Mouse (Mus musculus) embryonic fibroblast, embryonic 13.5 days (primary cell): ENCODE measurements around the gene Rnh1. TPM values are rescaled to one million over a fixed set of nuclear protein-coding genes. Genes with fewer than 3 reads are reported as not detected.

ENCODE experiments used
- H3K27ac ChIP-seq: 2 replicates; pipeline ENCODE4 v1.5.1; 2012; ENCODE audit warnings: low read length, control low read depth, inconsistent platforms; ENCODE audit not compliant: insufficient read depth
- H3K4me1 ChIP-seq: 2 replicates; pipeline ENCODE4 v1.6.1; 2011; ENCODE audit warnings: low read length; ENCODE audit not compliant: control insufficient read depth, insufficient read depth
- H3K4me3 ChIP-seq: 2 replicates; pipeline ENCODE4 v1.5.1; 2011; ENCODE audit warnings: mild to moderate bottlenecking, control low read depth, low read length; ENCODE audit not compliant: insufficient read depth
- CTCF ChIP-seq: IDR thresholded peaks from 2 replicates; pipeline ENCODE4 v1.5.1; 2011; ENCODE audit warnings: mild to moderate bottlenecking, control low read depth, low read length, moderate library complexity, borderline replicate concordance; ENCODE audit not compliant: insufficient read depth
- POLR2A ChIP-seq: IDR thresholded peaks from 2 replicates; pipeline ENCODE4 v1.6.1; 2011; ENCODE audit warnings: low read depth, mild to moderate bottlenecking, control low read depth, low read length, moderate library complexity
- polyA plus RNA-seq: library from polyadenylated mRNA; stranded (reverse); fragments of >200 nt; gene quantifications from 2 replicates; pipeline ENCODE4 v1.2.4, GENCODE M21; 2011; ENCODE audit warnings: low read depth; ENCODE audit not compliant: missing spikeins, insufficient read length

The Rnh1 gene
- polyA plus RNA-seq, 1 experiment = 108 TPM

DNA sequence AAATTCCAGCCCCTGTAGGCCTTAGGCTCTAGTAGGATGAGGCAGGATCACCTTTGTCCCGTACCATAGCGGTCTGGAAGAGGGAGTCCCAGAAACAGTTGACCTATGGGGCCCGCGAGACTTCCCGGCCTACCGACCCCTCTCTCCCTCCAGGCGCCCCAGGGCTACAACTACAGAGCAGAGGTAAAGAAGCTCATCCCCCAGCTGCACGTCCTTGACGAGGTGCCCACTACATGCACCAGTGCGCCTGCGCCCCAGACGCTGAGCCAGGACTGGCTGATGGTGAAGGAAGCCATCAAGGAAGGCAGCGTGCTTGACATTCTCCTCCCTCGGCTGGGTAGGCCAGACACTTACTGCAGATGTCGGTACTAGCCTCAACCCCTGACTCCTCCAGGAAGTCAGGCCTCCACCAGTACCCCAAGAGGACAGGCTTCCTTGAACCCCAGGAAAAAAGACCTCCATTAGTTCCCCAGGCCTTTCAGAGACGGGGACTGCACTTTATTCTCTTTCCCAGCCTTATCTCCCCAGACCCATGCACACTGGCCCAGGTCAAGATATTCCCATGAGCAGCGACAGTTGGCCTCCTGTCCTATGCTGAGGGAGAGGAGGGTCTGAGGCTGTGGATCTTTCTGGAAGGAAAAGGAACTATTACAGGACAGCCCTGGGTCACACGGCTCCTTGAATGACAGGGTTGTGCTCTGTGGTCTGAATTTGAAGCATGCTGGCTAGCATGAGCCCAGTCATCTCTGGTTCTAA, 33.7 kb upstream of the Rnh1 start:
- no peak overlapping the region for H3K27ac ChIP-seq
- no peak overlapping the region for H3K4me3 ChIP-seq
- H3K4me1 ChIP-seq = no peaks in the 10 kb centered on the region
- TF ChIP-seq CTCF = no peak
- no peak for TF ChIP-seq POLR2A

DNA sequence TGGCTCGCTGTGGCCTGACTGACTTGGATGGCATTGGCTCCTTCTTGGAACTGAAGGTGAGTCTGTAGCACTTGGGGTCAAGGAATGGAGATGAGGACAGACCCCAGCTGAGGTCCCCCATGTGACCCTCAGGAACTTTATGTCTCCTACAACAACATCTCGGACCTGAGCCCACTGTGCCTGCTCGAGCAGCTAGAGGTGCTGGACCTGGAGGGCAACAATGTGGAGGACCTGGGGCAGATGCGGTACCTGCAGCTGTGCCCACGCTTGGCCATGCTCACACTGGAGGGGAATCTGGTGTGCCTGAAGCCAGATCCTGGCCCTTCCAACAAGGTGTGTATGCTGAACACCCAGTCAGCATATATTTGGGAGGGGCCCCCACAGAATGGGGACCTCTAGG, 32.8 kb upstream of the Rnh1 start:
- no peak overlapping the region for H3K27ac ChIP-seq
- TF ChIP-seq POLR2A (no peak), CTCF (no peak)
- H3K4me3 ChIP-seq = no peak overlapping the region
- no peaks in the 10 kb centered on the region for H3K4me1 ChIP-seq

DNA sequence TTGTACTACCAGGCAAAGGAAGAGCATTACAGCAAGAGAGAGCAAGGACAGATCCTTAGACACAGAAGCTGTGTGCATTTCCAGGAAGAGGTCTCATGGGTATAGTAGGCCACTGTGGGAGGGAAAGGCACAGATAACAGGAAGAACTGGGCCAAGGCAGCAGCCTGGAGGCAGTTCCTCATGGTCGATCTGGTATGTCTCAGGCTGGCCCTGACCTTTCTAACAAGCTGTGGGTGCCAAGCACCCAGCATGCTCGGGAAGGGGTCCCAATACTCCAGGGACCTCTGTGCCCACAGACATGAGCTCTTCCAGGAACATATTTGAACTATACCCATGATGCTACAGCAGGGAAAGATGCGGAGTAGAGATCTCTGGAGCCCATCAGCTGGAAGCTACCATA, 31.9 kb upstream of the Rnh1 start:
- Histone ChIP-seq H3K27ac (no peak overlapping the region), H3K4me1 (no peaks in the 10 kb centered on the region), H3K4me3 (no peak overlapping the region)
- TF ChIP-seq POLR2A (no peak), CTCF (no peak)

DNA sequence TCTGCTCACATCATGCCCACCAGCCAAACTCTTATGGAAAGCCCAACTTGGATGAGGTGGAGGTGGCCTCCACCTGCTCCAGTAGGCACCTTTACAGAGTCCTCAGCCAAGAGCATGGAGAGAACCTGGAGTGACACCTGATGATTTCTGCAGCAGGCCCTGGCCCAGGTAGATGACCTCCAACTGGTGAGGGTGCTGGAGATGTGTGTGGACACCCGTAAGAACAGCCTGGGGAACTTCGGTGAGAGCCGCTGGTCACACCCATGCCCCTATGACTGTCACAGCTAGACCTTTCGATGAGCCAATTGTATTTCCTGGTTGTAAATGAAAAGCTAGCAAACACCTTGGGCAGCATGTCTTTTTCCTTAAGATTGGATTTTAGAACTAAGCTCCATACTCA, 25.5 kb upstream of the Rnh1 start:
- H3K4me1 ChIP-seq = 0 out of 2 replicates have a peak, but pooled peaks cover 2% of the 10 kb centered on the region
- no peak overlapping the region for H3K27ac ChIP-seq
- no peak overlapping the region for H3K4me3 ChIP-seq
- no peak for TF ChIP-seq CTCF
- no peak for TF ChIP-seq POLR2A

DNA sequence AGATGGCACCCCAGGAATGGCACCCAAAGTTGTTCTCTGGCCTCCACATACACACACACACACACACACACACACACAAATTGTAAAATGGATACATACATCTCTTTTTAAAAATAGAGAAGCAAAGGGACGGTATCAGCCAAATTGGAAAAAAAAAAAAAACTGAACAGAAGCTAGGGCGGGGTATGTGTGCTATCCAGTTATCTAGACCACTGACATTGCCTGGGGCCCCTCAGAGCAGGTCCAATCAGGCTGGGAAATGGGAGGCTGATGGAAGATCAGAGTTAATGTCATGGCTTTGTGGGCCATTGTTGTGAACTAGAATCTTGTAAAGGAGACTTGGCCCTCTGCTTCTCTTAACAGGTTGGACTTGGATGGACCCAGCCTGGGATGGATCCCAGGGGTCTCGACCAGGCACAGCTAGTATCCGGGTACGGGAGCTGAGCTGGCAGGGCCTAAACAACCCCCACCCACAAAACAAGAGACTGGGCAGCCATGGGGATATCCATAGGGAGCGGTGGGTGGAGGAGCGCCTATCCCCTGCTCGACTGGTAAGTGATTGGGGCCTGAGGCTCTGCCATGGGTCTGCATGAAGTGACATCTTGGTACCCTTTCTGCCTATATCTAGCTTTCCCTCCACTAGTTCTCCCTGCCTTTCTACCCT, 24.1 kb upstream of the Rnh1 start:
- Histone ChIP-seq H3K27ac (no peak overlapping the region), H3K4me1 (0 out of 2 replicates have a peak, but pooled peaks cover 2% of the 10 kb centered on the region), H3K4me3 (no peak overlapping the region)
- no peak for TF ChIP-seq CTCF
- no peak for TF ChIP-seq POLR2A

DNA sequence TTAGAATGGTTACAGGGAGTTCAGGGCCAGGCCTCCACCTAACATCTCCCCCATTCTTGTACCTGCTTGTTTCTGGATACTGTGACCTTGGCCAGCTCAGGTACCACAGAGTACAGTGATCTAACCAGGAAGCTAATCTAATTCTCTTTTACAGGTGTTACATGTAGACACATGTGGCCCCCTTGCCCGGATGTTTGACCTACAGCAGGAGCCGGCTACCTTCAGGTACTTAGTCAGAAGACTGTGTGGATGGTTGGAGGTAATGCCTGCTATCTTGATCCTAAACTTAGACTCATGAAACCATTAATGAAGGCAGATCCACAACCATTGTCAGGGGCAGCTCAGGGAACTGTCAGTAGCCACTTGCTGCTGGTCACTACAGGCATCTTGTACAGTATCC, 23.1 kb upstream of the Rnh1 start:
- no peak overlapping the region for H3K4me3 ChIP-seq

DNA sequence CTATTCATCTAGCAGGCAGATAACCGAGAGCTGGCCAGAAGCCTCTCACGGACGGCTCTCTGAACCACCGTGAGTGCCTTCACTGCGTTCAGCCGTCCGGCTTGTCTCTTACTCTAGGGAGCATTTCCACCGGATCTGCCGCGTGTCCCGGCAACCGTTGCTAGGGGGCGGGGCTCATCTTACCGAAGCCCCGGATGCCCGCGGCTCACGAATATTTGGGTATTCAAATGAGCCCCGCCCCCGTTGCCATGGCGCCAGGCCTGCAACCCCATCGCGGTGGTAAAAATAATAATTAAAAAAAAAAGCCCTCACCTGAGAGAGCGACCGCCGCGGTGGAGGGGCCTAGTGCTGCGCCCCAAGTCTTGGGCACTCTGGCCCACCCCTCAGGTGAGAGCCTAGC, 22.2 kb upstream of the Rnh1 start:
- TF ChIP-seq POLR2A = peak; percentile 48
- no peak for TF ChIP-seq CTCF
- Histone ChIP-seq H3K27ac (peak overlapping the region; percentile 28; the same call in 1 of the 2 replicates), H3K4me3 (peak overlapping the region; percentile 77), H3K4me1 (0 out of 2 replicates have a peak, but pooled peaks cover 2% of the 10 kb centered on the region)

More for the DNA sequence above, 23.1 kb upstream of the Rnh1 start:
- TF ChIP-seq CTCF = no peak
- TF ChIP-seq POLR2A = no peak
- H3K27ac ChIP-seq = no peak overlapping the region
- 0 out of 2 replicates have a peak, but pooled peaks cover 2% of the 10 kb centered on the region for H3K4me1 ChIP-seq

DNA sequence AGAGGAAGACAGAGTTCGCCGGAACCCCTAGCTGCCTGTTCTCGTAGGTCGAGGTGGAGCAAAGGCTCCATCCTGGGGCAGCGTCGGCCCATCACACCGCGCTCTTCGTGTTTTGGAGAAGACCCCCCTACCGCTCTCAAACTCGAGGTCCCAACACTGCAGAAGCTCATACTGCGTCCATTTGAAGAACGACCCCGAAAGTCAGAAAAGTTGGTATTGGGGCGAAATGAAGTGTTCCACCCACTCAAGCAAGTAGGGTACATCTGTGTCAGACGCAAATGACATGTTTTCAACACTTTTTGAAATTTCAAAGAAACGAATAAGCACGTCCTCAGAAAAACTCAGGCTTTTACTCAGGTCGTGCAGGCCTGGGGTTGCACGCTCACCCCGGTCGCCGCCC, 21.8 kb upstream of the Rnh1 start:
- no peak for TF ChIP-seq POLR2A
- TF ChIP-seq CTCF = no peak
- Histone ChIP-seq H3K27ac (peak overlapping the region; percentile 28; the same call in 1 of the 2 replicates), H3K4me1 (0 out of 2 replicates have a peak, but pooled peaks cover 2% of the 10 kb centered on the region), H3K4me3 (peak overlapping the region; percentile 77)

DNA sequence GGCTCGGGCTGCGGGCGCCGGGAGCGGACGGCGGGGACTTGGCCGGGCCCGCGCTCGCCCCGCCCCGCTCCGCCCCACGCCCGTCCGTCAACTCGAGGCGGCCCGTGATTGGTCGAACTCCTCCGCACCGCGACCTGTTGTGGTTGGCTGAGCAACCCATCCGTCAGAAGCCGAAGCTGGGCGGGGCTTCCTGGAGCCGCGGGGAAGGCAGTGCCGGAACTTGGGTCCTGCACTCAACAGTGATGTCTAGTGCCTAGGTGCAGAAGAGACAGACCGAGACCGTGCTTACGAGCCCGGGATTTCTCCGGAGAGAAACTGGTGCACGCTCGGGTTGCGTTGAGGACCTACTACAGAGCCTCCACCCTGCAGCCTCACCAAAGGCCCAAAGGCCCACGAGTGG, 21.3 kb upstream of the Rnh1 start, which contains the start of the genes Hras and Lrrc56:
Gene Hras, minus strand, starts transcription at position 58 of the 400 bp plus-strand sequence.
Gene Lrrc56, plus strand, starts transcription at position 210 of the 400 bp plus-strand sequence.
- H3K27ac ChIP-seq = peak within 1 kb of the TSS; percentile 33
- H3K4me3 ChIP-seq = peak within 1 kb of the TSS; percentile 77
- TF ChIP-seq POLR2A (peak; percentile 95), CTCF (no peak)
- H3K4me1 ChIP-seq = 0 out of 2 replicates have a peak, but pooled peaks cover 2% of the 10 kb centered on the region
